Mouse (Mus musculus): ENCODE data around the gene Aanat. TPM values are rescaled to one million over a fixed set of nuclear protein-coding genes. Genes with fewer than 3 reads are reported as not detected.

Gene Aanat
- polyA plus RNA-seq (2015; fragmentation: Nextera tagmentation; extraction: Ambion mirVana) = 0.27 TPM in 1 of 2 replicates, not detected in the other

GRCm38 (mm10) chr11:116586310-116586709 is at the start of gene Aanat:
Aanat (plus strand) TSS chr11:116586432.
- no peak for ATAC-seq
- H3K27me3 ChIP-seq (replicated peaks; ENCODE audit: control insufficient read depth, insufficient read depth, low read length) = no peaks in the 10 kb centered on the region
- no peak within 1 kb of the TSS for H3K27ac ChIP-seq (ENCODE audit: low read length)
- peak within 1 kb of the TSS; percentile 17; the same call in 1 of the 2 replicates for H3K4me3 ChIP-seq (replicated peaks; ENCODE audit: low read length)
- 67% methylated on average over 5 of the region's 5 CpGs for WGBS
- H3K4me1 ChIP-seq (replicated peaks; ENCODE audit: control insufficient read depth, insufficient read depth, low read length) = peaks cover 5% of the 10 kb centered on the region
- no peaks in the 10 kb centered on the region for H3K9me3 ChIP-seq (ENCODE audit: control insufficient read depth, low read length)
- no peaks in the 10 kb centered on the region for H3K36me3 ChIP-seq (ENCODE audit: control insufficient read depth, insufficient read depth)
- no peak within 1 kb of the TSS for H3K9ac ChIP-seq (replicated peaks; ENCODE audit: low read depth, low read length)
- peak within 1 kb of the TSS; percentile 43 for H3K4me2 ChIP-seq (ENCODE audit: low read length)

- no peak overlapping the region for H3K9ac ChIP-seq (replicated peaks; ENCODE audit: low read depth, low read length)
- H3K36me3 ChIP-seq (ENCODE audit: control insufficient read depth, insufficient read depth) = peaks cover 18% of the 10 kb centered on the region
- H3K27ac ChIP-seq (ENCODE audit: low read length) = no peak overlapping the region
- H3K4me3 ChIP-seq (replicated peaks; ENCODE audit: low read length) = no peak overlapping the region
- H3K9me3 ChIP-seq (ENCODE audit: control insufficient read depth, low read length) = no peaks in the 10 kb centered on the region
- peaks cover 25% of the 10 kb centered on the region for H3K4me1 ChIP-seq (replicated peaks; ENCODE audit: control insufficient read depth, insufficient read depth, low read length)
- peaks cover 25% of the 10 kb centered on the region for H3K27me3 ChIP-seq (replicated peaks; ENCODE audit: control insufficient read depth, insufficient read depth, low read length)
- ATAC-seq = no peak
- no peak overlapping the region for H3K4me2 ChIP-seq (ENCODE audit: low read length)
- 92% methylated on average over 7 of the region's 7 CpGs for WGBS
These were observed 49.5 kb upstream of the Aanat start for GRCm38 (mm10) chr11:116536685-116537084.

DNA sequence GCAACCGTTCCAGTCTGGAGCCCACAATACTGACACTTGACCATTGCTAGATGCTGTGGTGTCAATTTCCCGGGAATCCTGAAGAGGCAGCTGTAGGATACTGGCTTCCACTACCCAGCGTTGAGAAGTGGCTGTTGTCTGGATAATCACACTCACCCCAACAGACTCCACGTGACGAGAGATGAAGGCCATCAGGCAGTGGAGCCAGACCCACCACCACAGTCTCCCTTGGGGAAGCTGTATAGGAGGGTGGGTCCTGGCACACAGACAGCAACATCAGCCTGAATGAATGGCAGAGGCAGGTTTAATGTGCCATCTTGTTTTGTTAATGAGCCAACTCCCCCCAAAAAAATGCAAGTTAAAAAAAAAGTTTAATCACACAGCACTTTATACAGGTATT is 48.8 kb upstream of the Aanat start:
- no peak overlapping the region for H3K4me2 ChIP-seq (ENCODE audit: low read length)
- peaks cover 22% of the 10 kb centered on the region for H3K36me3 ChIP-seq (ENCODE audit: control insufficient read depth, insufficient read depth)
- H3K9ac ChIP-seq (replicated peaks; ENCODE audit: low read depth, low read length) = no peak overlapping the region
- H3K4me1 ChIP-seq (replicated peaks; ENCODE audit: control insufficient read depth, insufficient read depth, low read length) = peaks cover 18% of the 10 kb centered on the region
- no peak overlapping the region for H3K4me3 ChIP-seq (replicated peaks; ENCODE audit: low read length)
- no peak overlapping the region for H3K27ac ChIP-seq (ENCODE audit: low read length)
- no peak for ATAC-seq
- H3K9me3 ChIP-seq (ENCODE audit: control insufficient read depth, low read length) = no peaks in the 10 kb centered on the region
- peaks cover 22% of the 10 kb centered on the region for H3K27me3 ChIP-seq (replicated peaks; ENCODE audit: control insufficient read depth, insufficient read depth, low read length)
- 79% methylated on average over 5 of the region's 5 CpGs for WGBS

DNA sequence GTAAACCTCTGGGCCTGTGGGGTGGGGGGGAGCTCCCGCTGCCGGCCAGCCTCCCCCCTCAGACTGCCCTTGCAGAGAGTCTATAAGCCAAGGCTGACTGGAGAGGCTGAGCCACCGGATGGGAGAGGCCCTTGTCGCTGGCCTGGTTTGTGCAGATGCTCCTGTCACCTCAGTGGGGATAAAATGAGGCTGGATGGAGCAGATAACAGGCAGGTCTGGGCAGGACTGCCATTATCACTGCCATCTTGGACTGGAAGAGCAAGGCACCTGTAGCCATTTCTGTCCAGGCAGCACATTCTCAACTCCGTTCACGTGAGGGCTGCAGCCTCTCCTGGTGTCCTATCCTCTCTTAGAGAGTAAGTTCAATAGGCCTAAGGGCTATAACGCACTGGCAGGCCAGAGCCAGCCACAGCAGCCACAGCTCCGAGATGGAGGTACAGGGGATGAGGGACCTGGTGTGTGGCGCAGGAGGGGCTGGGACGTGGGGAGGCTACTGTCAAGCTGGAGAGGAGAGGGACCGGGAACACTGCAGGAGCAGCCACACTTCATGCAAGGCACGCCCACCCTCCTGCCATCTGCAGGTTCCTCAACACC is 48.0 kb upstream of the Aanat start:
- H3K9me3 ChIP-seq (ENCODE audit: control insufficient read depth, low read length) = no peaks in the 10 kb centered on the region
- no peak overlapping the region for H3K4me3 ChIP-seq (replicated peaks; ENCODE audit: low read length)
- ATAC-seq = no peak
- no peak overlapping the region for H3K9ac ChIP-seq (replicated peaks; ENCODE audit: low read depth, low read length)
- peaks cover 14% of the 10 kb centered on the region for H3K27me3 ChIP-seq (replicated peaks; ENCODE audit: control insufficient read depth, insufficient read depth, low read length)
- H3K4me2 ChIP-seq (ENCODE audit: low read length) = no peak overlapping the region
- H3K27ac ChIP-seq (ENCODE audit: low read length) = no peak overlapping the region
- H3K36me3 ChIP-seq (ENCODE audit: control insufficient read depth, insufficient read depth) = peaks cover 26% of the 10 kb centered on the region
- 88% methylated on average over 12 of the region's 12 CpGs for WGBS
- peaks cover 9% of the 10 kb centered on the region for H3K4me1 ChIP-seq (replicated peaks; ENCODE audit: control insufficient read depth, insufficient read depth, low read length)

DNA sequence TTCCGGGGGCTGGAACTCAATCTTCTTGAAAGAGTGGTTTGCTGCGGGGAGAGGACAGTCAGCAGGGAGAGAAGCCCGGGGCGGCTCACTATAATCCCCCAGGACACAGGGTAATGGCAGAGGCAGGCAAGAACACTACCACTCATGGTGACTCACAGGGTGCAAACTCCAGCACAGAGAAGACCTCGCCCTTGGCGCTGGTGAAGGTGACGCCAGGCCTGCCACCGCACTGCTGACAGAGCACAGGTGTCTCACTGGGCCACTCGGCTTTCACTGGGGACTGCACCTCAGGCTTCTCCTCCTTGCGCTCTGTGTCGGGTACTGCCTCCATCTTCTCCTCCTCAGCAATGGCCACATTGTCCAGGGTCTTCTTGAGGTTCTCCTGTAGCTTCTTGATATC is 45.0 kb upstream of the Aanat start:
- no peak overlapping the region for H3K4me2 ChIP-seq (ENCODE audit: low read length)
- no peak overlapping the region for H3K27ac ChIP-seq (ENCODE audit: low read length)
- H3K27me3 ChIP-seq (replicated peaks; ENCODE audit: control insufficient read depth, insufficient read depth, low read length) = no peaks in the 10 kb centered on the region
- no peaks in the 10 kb centered on the region for H3K9me3 ChIP-seq (ENCODE audit: control insufficient read depth, low read length)
- ATAC-seq = no peak
- H3K36me3 ChIP-seq (ENCODE audit: control insufficient read depth, insufficient read depth) = peaks cover 41% of the 10 kb centered on the region
- H3K4me1 ChIP-seq (replicated peaks; ENCODE audit: control insufficient read depth, insufficient read depth, low read length) = no peaks in the 10 kb centered on the region
- 97% methylated on average over 11 of the region's 11 CpGs for WGBS
- H3K9ac ChIP-seq (replicated peaks; ENCODE audit: low read depth, low read length) = no peak overlapping the region
- H3K4me3 ChIP-seq (replicated peaks; ENCODE audit: low read length) = no peak overlapping the region

- no peaks in the 10 kb centered on the region for H3K9me3 ChIP-seq (ENCODE audit: control insufficient read depth, low read length)
- no peak overlapping the region for H3K9ac ChIP-seq (replicated peaks; ENCODE audit: low read depth, low read length)
- 84% methylated on average over 4 of the region's 4 CpGs for WGBS
- peaks cover 41% of the 10 kb centered on the region for H3K36me3 ChIP-seq (ENCODE audit: control insufficient read depth, insufficient read depth)
- no peak overlapping the region for H3K4me2 ChIP-seq (ENCODE audit: low read length)
- no peak overlapping the region for H3K27ac ChIP-seq (ENCODE audit: low read length)
- H3K4me3 ChIP-seq (replicated peaks; ENCODE audit: low read length) = no peak overlapping the region
- H3K4me1 ChIP-seq (replicated peaks; ENCODE audit: control insufficient read depth, insufficient read depth, low read length) = peaks cover 3% of the 10 kb centered on the region; the same call in 1 of the 2 replicates
- no peaks in the 10 kb centered on the region for H3K27me3 ChIP-seq (replicated peaks; ENCODE audit: control insufficient read depth, insufficient read depth, low read length)
- ATAC-seq = no peak; the same call in 1 of the 2 replicates
These were observed 43.1 kb upstream of the Aanat start for GRCm38 (mm10) chr11:116543110-116543509.

- no peak overlapping the region for H3K9ac ChIP-seq (replicated peaks; ENCODE audit: low read depth, low read length)
- no peak overlapping the region for H3K27ac ChIP-seq (ENCODE audit: low read length)
- H3K4me3 ChIP-seq (replicated peaks; ENCODE audit: low read length) = no peak overlapping the region
- 76% methylated on average over 17 of the region's 17 CpGs for WGBS
- no peaks in the 10 kb centered on the region for H3K9me3 ChIP-seq (ENCODE audit: control insufficient read depth, low read length)
- peaks cover 20% of the 10 kb centered on the region for H3K36me3 ChIP-seq (ENCODE audit: control insufficient read depth, insufficient read depth)
- H3K27me3 ChIP-seq (replicated peaks; ENCODE audit: control insufficient read depth, insufficient read depth, low read length) = no peaks in the 10 kb centered on the region
- no peak overlapping the region for H3K4me2 ChIP-seq (ENCODE audit: low read length)
- no peak for ATAC-seq
- peaks cover 5% of the 10 kb centered on the region; the same call in 1 of the 2 replicates for H3K4me1 ChIP-seq (replicated peaks; ENCODE audit: control insufficient read depth, insufficient read depth, low read length)
These were observed 38.8 kb upstream of the Aanat start for GRCm38 (mm10) chr11:116547296-116548060.

DNA sequence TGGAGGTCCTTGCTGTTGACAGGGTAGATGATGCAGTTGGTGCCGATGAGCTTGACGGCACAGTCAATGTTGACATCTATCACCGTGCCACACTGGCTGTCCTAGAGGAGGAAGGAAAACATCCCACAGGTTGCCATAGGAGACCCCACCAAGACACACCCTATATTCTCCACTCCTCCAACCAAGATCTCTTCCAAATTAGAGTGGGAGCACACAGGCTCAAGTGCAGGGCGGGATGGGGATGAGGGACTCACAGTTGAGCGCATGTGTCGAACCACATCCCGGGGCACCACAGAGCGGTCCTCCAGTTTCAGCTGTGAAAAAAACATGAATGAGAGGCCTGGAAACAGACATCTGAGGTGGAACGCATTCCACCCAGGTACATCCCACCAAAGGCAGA is 37.5 kb upstream of the Aanat start:
- Histone ChIP-seq H3K36me3 (ENCODE audit: control insufficient read depth, insufficient read depth) (peaks cover 17% of the 10 kb centered on the region), H3K27ac (ENCODE audit: low read length) (no peak overlapping the region), H3K4me3 (replicated peaks; ENCODE audit: low read length) (no peak overlapping the region), H3K4me2 (ENCODE audit: low read length) (no peak overlapping the region), H3K27me3 (replicated peaks; ENCODE audit: control insufficient read depth, insufficient read depth, low read length) (no peaks in the 10 kb centered on the region), H3K4me1 (replicated peaks; ENCODE audit: control insufficient read depth, insufficient read depth, low read length) (peaks cover 5% of the 10 kb centered on the region; the same call in 1 of the 2 replicates), H3K9me3 (ENCODE audit: control insufficient read depth, low read length) (no peaks in the 10 kb centered on the region), H3K9ac (replicated peaks; ENCODE audit: low read depth, low read length) (no peak overlapping the region)
- ATAC-seq = no peak
- WGBS = 97% methylated on average over 9 of the region's 9 CpGs

- WGBS = 93% methylated on average over 11 of the region's 11 CpGs
- Histone ChIP-seq H3K36me3 (ENCODE audit: control insufficient read depth, insufficient read depth) (peaks cover 12% of the 10 kb centered on the region), H3K4me1 (replicated peaks; ENCODE audit: control insufficient read depth, insufficient read depth, low read length) (peaks cover 9% of the 10 kb centered on the region; the same call in 1 of the 2 replicates), H3K4me2 (ENCODE audit: low read length) (no peak overlapping the region), H3K27ac (ENCODE audit: low read length) (no peak overlapping the region), H3K27me3 (replicated peaks; ENCODE audit: control insufficient read depth, insufficient read depth, low read length) (no peaks in the 10 kb centered on the region), H3K4me3 (replicated peaks; ENCODE audit: low read length) (no peak overlapping the region), H3K9me3 (ENCODE audit: control insufficient read depth, low read length) (no peaks in the 10 kb centered on the region), H3K9ac (replicated peaks; ENCODE audit: low read depth, low read length) (no peak overlapping the region)
- ATAC-seq = no peak
These were observed 36.8 kb upstream of the Aanat start for GRCm38 (mm10) chr11:116549273-116550038.

All from forebrain, embryonic 16.5 days (tissue).